Mouse (Mus musculus): ENCODE measurements at regions not wholly inside any gene's neighbourhood (a gene's known extent, or its start where the extent isn't known, plus 50 kb on each side); places are given as distances from the start of the nearest gene placed in this dataset.

- DNase-seq: no peak
These were observed 233.5 kb downstream of the Zfp36l1 start for GRCm38 (mm10) chr12:79879093-79879917.

GRCm38 (mm10) chr12:79878766-79879092 lies 234.1 kb downstream of the Zfp36l1 start:
- DNase-seq: no peak

- no peak for DNase-seq
These were observed 234.7 kb downstream of the Zfp36l1 start for GRCm38 (mm10) chr12:79878163-79878562.

- no peak for DNase-seq
These were observed 238.5 kb downstream of the Zfp36l1 start for GRCm38 (mm10) chr12:79874333-79874732.

GRCm38 (mm10) chr12:79865179-79865552 lies 247.6 kb downstream of the Zfp36l1 start:
- no peak for DNase-seq

GRCm38 (mm10) chr12:79864346-79865178 lies 248.3 kb downstream of the Zfp36l1 start:
- no peak for DNase-seq

All from spleen, adult 18-20 months (tissue).